Comparison of ENCODE assay signal across 26 mouse cellular contexts in genomic region chr17:11862360-11862759, GRCm38 (mm10).
DNase-seq lines count a peak whose midpoint lies in the region; TF ChIP-seq lines count a peak whose summit lies in the region.
"Had no signal": no experiment of that assay in that cellular context is flagged by ENCODE, and none has a peak within 500 bp of the region (broad histone marks: within the 10 kb centered on the region; RNA-seq: fewer than 3 reads in every experiment).

No protein-coding gene starts in this region.

- TF ChIP-seq POLR2A in MEL (IDR thresholded peaks at IDR 0.05; ENCODE audit: control insufficient read depth in 1 of 2, insufficient read depth in 1 of 2, low read depth in 1 of 2, low read length in 2 of 2, poor library complexity in 1 of 2): no peak

- no peak for TF ChIP-seq RAD21 in MEL (IDR thresholded peaks at IDR 0.05; ENCODE audit: low read depth, low read length)

- no peaks in the 10 kb centered on the region for H3K36me3 ChIP-seq in MEL (ENCODE audit: control insufficient read depth in 1 of 2, insufficient read depth in 2 of 2, low read length in 2 of 2)
- H3K36me3 ChIP-seq: embryonic facial prominence, embryonic 13.5 days; embryonic facial prominence, embryonic 15.5 days; forebrain, embryonic 15.5 days; G1E had no signal

- H3K9me3 ChIP-seq in MEL (replicated peaks; ENCODE audit: insufficient read depth, low read length): no peaks in the 10 kb centered on the region
- H3K9me3 ChIP-seq: embryonic facial prominence, embryonic 13.5 days; embryonic facial prominence, embryonic 15.5 days; forebrain, embryonic 13.5 days; forebrain, embryonic 15.5 days; G1E had no signal

- H3K4me3 ChIP-seq in MEL (ENCODE audit: control insufficient read depth in 1 of 2, insufficient read depth in 1 of 2, low read depth in 2 of 2, low read length in 2 of 2): peak overlapping the region in 1 of 2 experiments; percentile 66; a peak in 2 of 4 replicates
- H3K4me3 ChIP-seq: embryonic facial prominence, embryonic 13.5 days; embryonic facial prominence, embryonic 15.5 days; erythroblast, embryonic 14.5 days; forebrain, embryonic 13.5 days; forebrain, embryonic 15.5 days had no signal

- peak overlapping the region; percentile 44 for H3K27ac ChIP-seq in MEL (ENCODE audit: control insufficient read depth, low read depth, low read length)
- H3K27ac ChIP-seq: embryonic facial prominence, embryonic 13.5 days; embryonic facial prominence, embryonic 15.5 days; forebrain, embryonic 13.5 days; forebrain, embryonic 15.5 days had no signal

- TF ChIP-seq EP300 in MEL (IDR thresholded peaks at IDR 0.05; ENCODE audit: low read depth in 1 of 2, low read length in 2 of 2): 0 out of 4 replicates have a peak, but pooled peaks of 1 of the 2 experiments have one; percentile 18

- no peak overlapping the region for H3K9ac ChIP-seq in MEL (ENCODE audit: control insufficient read depth, low read depth, low read length, poor library complexity, severe bottlenecking)
- H3K9ac ChIP-seq: embryonic facial prominence, embryonic 13.5 days; embryonic facial prominence, embryonic 15.5 days; forebrain, embryonic 13.5 days; forebrain, embryonic 15.5 days; forebrain, postnatal 0 days had no signal

- peaks cover 0 to 5% of the 10 kb centered on the region in 2 experiments; a peak in 2 of 4 replicates for H3K4me1 ChIP-seq in MEL (ENCODE audit: control insufficient read depth in 1 of 2, insufficient read depth in 2 of 2, low read length in 2 of 2)
- H3K4me1 ChIP-seq: embryonic facial prominence, embryonic 13.5 days; embryonic facial prominence, embryonic 15.5 days; forebrain, embryonic 13.5 days; forebrain, embryonic 15.5 days had no signal

- H3K27me3 ChIP-seq in MEL (ENCODE audit: control insufficient read depth in 1 of 2, insufficient read depth in 2 of 2, low read length in 2 of 2): no peaks in the 10 kb centered on the region
- H3K27me3 ChIP-seq: embryonic facial prominence, embryonic 13.5 days; embryonic facial prominence, embryonic 15.5 days; forebrain, embryonic 13.5 days; forebrain, embryonic 15.5 days had no signal

- intact Hi-C loops in left cerebral cortex, postnatal 4 days (cut with DNase I): no loop called here

- TF ChIP-seq CTCF in MEL (IDR thresholded peaks at IDR 0.05 in 2 of 3, conservative IDR thresholded peaks at IDR 0.05 in 1 of 3; ENCODE audit: control insufficient read depth in 1 of 3, insufficient read depth in 1 of 3, low read depth in 2 of 3, low read length in 3 of 3, poor library complexity in 1 of 3, severe bottlenecking in 1 of 3): no peak

- peak; percentile 73 for DNase-seq in heart, adult 11 months
- no peak for DNase-seq in heart, adult 18-20 months
- peak; percentile 56 for DNase-seq in 3T3-L1 (ENCODE audit: low read depth, low spot score)
- DNase-seq in MEL (ENCODE audit: low read depth, low spot score): peak; percentile 52
- peak; percentile 13 for DNase-seq in NIH3T3 (ENCODE audit: low read depth)
- no peak for DNase-seq in left cerebral cortex, adult 9 months (ENCODE audit: low spot score in 2 of 2)
- DNase-seq in urinary bladder, postnatal 36 days (ENCODE audit: low spot score in 2 of 2): no peak
- DNase-seq in left cerebral cortex, postnatal 4 days: no peak
- DNase-seq: adrenal gland, adult 2 months; adrenal gland, postnatal 10 days; adrenal gland, postnatal 25 days; B cell, adult 2 months; cerebellum, adult 11 months; cerebellum, adult 18-20 months; cerebellum, adult 8-10 months; cerebellum, adult 9-11 months; cerebellum, postnatal 14 days; cerebellum, postnatal 36 days; embryo, embryonic 11 days; forebrain, postnatal 0 days had no signal

- H3K79me2 ChIP-seq in MEL (ENCODE audit: control insufficient read depth, insufficient read depth, low read length, poor library complexity): no peaks in the 10 kb centered on the region

TF ChIP-seq in MEL, 35 proteins besides CTCF, POLR2A, EP300 and RAD21:
- TF ChIP-seq USF1 (IDR thresholded peaks at IDR 0.05; ENCODE audit: low read depth, low read length) (peak; percentile 77), MAX (IDR thresholded peaks at IDR 0.05; ENCODE audit: low read length) (peak; percentile 42; the same call in 1 of the 2 replicates), MAFK (IDR thresholded peaks at IDR 0.05; ENCODE audit: borderline replicate concordance, low read depth, low read length) (no peak), USF2 (IDR thresholded peaks at IDR 0.05; ENCODE audit: borderline replicate concordance in 1 of 2, insufficient read depth in 1 of 2, low read depth in 1 of 2, low read length in 2 of 2) (0 out of 4 replicates have a peak, but pooled peaks of 1 of the 2 experiments have one; percentile 18)

Comparison
In these comparisons a context has a peak if more than half of its experiments do, and no peak if none do; other contexts are left out.
1. DNase-seq: peak in heart, adult 11 months (single experiment), 3T3-L1 (single experiment), MEL (single experiment) and NIH3T3 (single experiment); none in heart, adult 18-20 months (0 of 2), left cerebral cortex, adult 9 months (0 of 2), urinary bladder, postnatal 36 days (0 of 2) and left cerebral cortex, postnatal 4 days (single experiment).